Mouse (Mus musculus) kidney, adult 2 months (tissue): ENCODE measurements around the gene Gcgr.

Source experiments
- CTCF ChIP-seq: fragments of 200-500 bp; conservative IDR thresholded peaks from 2 replicates; pipeline ENCODE4 v1.5.1; 2011; ENCODE audit warnings: low read depth, mild to moderate bottlenecking, control low read depth, low read length, moderate library complexity, mixed read lengths; ENCODE audit not compliant: insufficient read depth, insufficient read length
- POLR2A ChIP-seq: fragments of 200-500 bp; IDR thresholded peaks from one replicate; pipeline ENCODE4 v1.6.1; 2011; ENCODE audit warnings: low read depth, low read length, control low read depth

- peak; percentile 64 for TF ChIP-seq POLR2A
- TF ChIP-seq CTCF = no peak
These were observed 18.9 kb downstream of the Gcgr start, which contains the start of gene Mcrip1 for GRCm38 (mm10) chr11:120549168-120549945.
